Mouse (Mus musculus) ES-Bruce4 (cell line): ENCODE results near the gene Fam114a1. TPM values are rescaled to one million over a fixed set of nuclear protein-coding genes. Genes with fewer than 3 reads are reported as not detected.

ENCODE experiments used
- H3K27ac ChIP-seq: 2 replicates; pipeline ENCODE4 v1.5.1; 2012; ENCODE audit warnings: low read length, inconsistent platforms; ENCODE audit not compliant: insufficient read depth
- H3K27me3 ChIP-seq: 2 replicates; pipeline ENCODE4 v1.6.1; 2012; ENCODE audit warnings: mild to moderate bottlenecking, low read length, inconsistent platforms; ENCODE audit not compliant: control insufficient read depth, poor library complexity, insufficient read depth, severe bottlenecking
- H3K36me3 ChIP-seq: 2 replicates; pipeline ENCODE4 v1.6.1; 2012; ENCODE audit warnings: inconsistent platforms, mild to moderate bottlenecking, low read length, moderate library complexity; ENCODE audit not compliant: control insufficient read depth, poor library complexity, insufficient read depth, severe bottlenecking
- H3K4me1 ChIP-seq: one replicate; pipeline ENCODE4 v1.8.1; 2011; ENCODE audit warnings: low read length; ENCODE audit not compliant: control insufficient read depth, insufficient read depth
- H3K4me3 ChIP-seq: 2 replicates; pipeline ENCODE4 v1.5.1; 2011; ENCODE audit warnings: low read depth, mild to moderate bottlenecking, low read length
- H3K9ac ChIP-seq: 2 replicates; pipeline ENCODE4 v1.6.1; 2012; ENCODE audit warnings: low read depth, mild to moderate bottlenecking, inconsistent platforms; ENCODE audit not compliant: poor library complexity, severe bottlenecking
- H3K9me3 ChIP-seq: replicated peaks from 2 replicates; pipeline ENCODE4 v1.6.1; 2012; ENCODE audit warnings: mild to moderate bottlenecking, low read length, inconsistent platforms; ENCODE audit not compliant: control insufficient read depth, poor library complexity, insufficient read depth, severe bottlenecking
- CTCF ChIP-seq: IDR thresholded peaks from one replicate; pipeline ENCODE4 v1.8.1; 2011; ENCODE audit warnings: low read depth, low read length
- EP300 ChIP-seq: IDR thresholded peaks from 2 replicates; pipeline ENCODE4 v1.6.1; 2011; ENCODE audit warnings: low read depth, low read length; ENCODE audit not compliant: insufficient read depth
- POLR2A ChIP-seq: IDR thresholded peaks from one replicate; pipeline ENCODE4 v1.8.1; 2011; ENCODE audit warnings: low read length; ENCODE audit not compliant: insufficient read depth
- polyA plus RNA-seq: library from polyadenylated mRNA; stranded (reverse); fragments of >200 nt; gene quantifications from 2 replicates; pipeline ENCODE4 v1.2.4, GENCODE M21; 2011; ENCODE audit warnings: low read depth; ENCODE audit not compliant: missing spikeins, insufficient read depth, insufficient read length

The Fam114a1 gene
- 16.5 and 19.8 TPM in 2 replicates for polyA plus RNA-seq

DNA sequence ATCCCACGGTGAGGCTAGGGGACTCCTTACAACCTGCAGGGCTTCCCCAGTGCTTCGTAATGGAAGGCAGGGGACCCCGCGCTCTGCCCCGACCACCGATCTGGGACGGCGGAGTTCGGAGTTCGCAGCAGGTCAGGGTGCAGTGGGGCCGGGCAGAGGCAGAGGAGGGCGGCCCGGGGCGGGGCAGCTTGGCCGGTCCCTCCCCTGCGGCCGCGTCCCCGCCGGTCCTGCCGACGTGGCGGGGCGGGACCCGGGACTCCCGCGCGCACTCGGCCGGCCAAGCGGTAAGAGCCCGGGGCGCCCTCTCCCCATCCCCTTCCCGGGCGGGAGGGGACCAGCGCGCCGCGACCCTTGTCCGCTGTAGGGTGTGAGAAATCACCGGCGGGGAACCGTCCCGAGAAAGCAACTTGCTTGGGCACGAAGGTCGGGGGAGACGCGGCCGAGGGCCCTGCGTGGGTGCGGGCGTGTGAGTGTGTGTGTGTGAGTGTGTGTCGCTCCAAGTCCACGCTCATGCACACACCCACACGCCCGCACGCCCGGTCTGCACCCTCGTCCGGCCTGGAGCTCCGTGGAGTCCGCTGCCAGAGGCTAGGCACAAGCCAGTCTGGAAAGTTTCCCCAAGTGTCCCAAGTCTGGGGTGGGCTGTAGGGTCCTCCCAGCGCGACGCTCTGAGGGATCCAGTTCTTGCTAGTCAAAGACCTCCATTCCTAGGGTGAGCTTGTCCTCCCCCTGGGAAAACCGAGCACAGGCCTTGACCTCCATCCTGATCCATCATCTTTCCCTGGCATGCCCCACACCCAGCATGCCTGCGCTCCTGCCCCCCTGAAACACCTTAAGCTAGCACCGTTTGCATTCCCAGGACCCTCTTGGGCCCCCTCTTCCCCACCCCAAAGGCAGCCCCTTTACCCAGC, at the start of gene Fam114a1:
Gene Fam114a1, plus strand, starts transcription at position 211 of the 911 bp plus-strand sequence.
- Histone ChIP-seq H3K27ac (no peak within 1 kb of the TSS), H3K27me3 (0 out of 2 replicates have a peak, but pooled peaks cover 2% of the 10 kb centered on the region)
- TF ChIP-seq CTCF, result no peak
- TF ChIP-seq EP300, result no peak
- TF ChIP-seq POLR2A, result no peak

DNA sequence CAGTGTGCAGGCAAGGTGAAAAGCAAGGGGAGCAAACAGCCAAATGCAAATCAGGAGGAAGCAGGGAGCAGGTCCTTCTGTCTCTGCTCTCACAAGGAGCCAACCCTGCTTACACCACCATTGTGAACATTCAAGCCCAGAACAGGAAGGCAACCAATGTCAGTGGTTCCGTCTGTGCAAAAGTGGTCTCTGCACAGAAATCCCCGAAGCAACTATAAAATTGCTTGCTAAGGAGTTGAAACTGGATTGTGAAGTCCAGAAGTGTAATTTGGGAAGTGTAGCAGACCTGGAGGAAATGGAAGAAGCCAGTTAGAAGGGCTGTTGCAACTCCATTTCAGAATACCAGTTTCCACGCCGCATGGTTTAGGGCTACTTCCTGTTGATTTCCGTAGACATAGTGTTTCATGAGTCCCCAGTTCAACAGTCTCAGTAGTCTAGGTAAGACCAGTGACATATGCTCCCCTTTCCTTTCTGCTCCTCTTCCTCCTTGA, 46.9 kb upstream of the Fam114a1 start:
- no peak overlapping the region for H3K9ac ChIP-seq
- TF ChIP-seq CTCF (no peak), POLR2A (no peak), EP300 (no peak)
- no peaks in the 10 kb centered on the region for H3K27me3 ChIP-seq
- H3K9me3 ChIP-seq, result no peaks in the 10 kb centered on the region
- H3K36me3 ChIP-seq, result no peaks in the 10 kb centered on the region
- H3K27ac ChIP-seq, result no peak overlapping the region
- no peaks in the 10 kb centered on the region for H3K4me1 ChIP-seq
- H3K4me3 ChIP-seq, result no peak overlapping the region

More for the DNA sequence above, at the start of gene Fam114a1:
- peak within 1 kb of the TSS; percentile 87 for H3K4me3 ChIP-seq
- H3K9me3 ChIP-seq, result no peaks in the 10 kb centered on the region
- H3K4me1 ChIP-seq, result no peaks in the 10 kb centered on the region
- H3K36me3 ChIP-seq, result no peaks in the 10 kb centered on the region
- H3K9ac ChIP-seq, result peak within 1 kb of the TSS; percentile 63

DNA sequence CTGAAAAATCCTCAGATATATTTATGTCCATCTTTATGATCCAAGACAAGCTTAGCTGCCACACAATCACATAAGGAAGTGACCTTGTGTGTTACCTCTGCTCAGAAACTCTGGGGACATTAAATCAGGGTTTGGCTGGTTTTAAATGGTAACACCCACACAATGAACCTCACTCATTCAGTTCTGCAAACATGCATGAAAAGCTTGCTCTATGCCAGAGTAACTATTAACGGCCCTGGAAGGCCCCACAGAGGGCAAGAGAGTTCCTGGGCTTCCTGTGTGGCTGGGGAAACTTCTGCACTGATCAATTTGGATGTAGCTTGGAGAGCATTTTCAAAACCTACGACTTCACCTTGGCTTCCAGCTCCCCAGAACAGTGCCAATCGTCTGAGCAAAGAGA, 37.7 kb upstream of the Fam114a1 start:
- TF ChIP-seq CTCF (no peak), EP300 (no peak), POLR2A (no peak)
- Histone ChIP-seq H3K4me3 (no peak overlapping the region), H3K36me3 (no peaks in the 10 kb centered on the region), H3K9me3 (no peaks in the 10 kb centered on the region), H3K9ac (no peak overlapping the region), H3K4me1 (no peaks in the 10 kb centered on the region), H3K27me3 (no peaks in the 10 kb centered on the region), H3K27ac (no peak overlapping the region)

DNA sequence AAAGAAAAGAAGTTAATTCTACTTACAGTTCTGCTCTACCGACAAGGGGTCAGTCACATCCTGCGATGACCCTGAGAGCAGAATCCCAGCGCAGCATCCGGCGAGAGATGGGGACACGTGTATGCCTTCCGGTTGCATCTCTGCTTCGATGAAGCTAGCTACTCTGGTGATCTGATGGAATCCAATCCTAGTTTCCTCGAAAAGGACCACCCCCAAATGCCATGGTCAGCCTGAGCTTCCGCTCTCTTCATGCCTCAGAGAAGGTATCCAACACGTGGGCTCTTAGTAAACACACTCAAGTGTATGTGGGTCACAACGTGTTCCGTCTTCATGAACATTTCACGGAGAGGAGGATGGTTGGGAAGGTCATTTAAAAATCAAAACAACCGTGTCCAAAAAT, 37.1 kb upstream of the Fam114a1 start:
- no peaks in the 10 kb centered on the region for H3K27me3 ChIP-seq
- no peaks in the 10 kb centered on the region for H3K36me3 ChIP-seq
- H3K9ac ChIP-seq, result no peak overlapping the region
- H3K4me3 ChIP-seq, result no peak overlapping the region
- TF ChIP-seq EP300 (no peak), POLR2A (no peak), CTCF (no peak)
- H3K9me3 ChIP-seq, result no peaks in the 10 kb centered on the region
- H3K4me1 ChIP-seq, result no peaks in the 10 kb centered on the region
- no peak overlapping the region for H3K27ac ChIP-seq

DNA sequence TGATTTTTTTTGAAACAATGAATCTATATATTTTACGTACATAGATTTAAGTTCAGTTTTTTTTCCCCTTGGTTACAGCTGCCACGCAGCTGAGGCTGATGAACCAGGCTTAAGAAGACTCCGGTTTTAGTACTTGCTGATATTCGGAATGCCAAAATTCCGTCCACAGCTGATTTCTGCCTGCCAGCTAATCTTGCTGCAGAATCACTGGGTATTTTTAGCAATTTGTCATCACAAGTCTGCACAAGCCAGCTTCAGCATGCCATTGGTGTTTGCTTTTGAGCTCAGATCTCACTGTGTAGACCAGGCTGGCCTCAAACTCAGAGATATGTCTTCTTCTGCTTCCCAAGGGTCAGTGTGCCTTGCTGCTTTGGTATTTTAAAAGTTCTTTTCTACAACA, 18.4 kb upstream of the Fam114a1 start:
- no peaks in the 10 kb centered on the region; the same call in 1 of the 2 replicates for H3K27me3 ChIP-seq
- no peak overlapping the region for H3K27ac ChIP-seq
- no peaks in the 10 kb centered on the region for H3K4me1 ChIP-seq
- 0 out of 2 replicates have a peak, but pooled peaks cover 5% of the 10 kb centered on the region for H3K9me3 ChIP-seq
- no peak overlapping the region for H3K9ac ChIP-seq
- no peak overlapping the region for H3K4me3 ChIP-seq
- TF ChIP-seq EP300 (no peak), CTCF (no peak), POLR2A (no peak)
- H3K36me3 ChIP-seq, result no peaks in the 10 kb centered on the region

DNA sequence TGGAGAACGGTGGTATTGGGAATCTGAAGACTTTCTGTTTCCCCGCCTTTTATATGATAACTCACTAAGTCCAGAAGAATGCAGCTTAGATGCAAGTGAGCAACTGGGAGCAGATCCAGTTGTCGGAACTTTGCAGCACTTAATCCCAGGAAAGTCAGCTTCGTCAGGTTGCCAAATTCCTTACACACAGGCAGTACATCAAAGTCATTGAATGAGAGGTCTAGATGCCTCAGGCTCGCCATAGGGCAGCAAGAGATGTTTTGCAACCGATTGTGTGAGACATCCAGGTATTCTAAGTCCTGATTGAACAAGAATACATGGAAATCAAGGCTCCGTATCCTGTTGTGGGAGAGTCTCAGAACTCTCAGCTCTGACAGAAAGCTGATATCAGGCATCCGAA, 14.9 kb upstream of the Fam114a1 start:
- Histone ChIP-seq H3K36me3 (no peaks in the 10 kb centered on the region), H3K27ac (no peak overlapping the region)

More for the DNA sequence above, 14.9 kb upstream of the Fam114a1 start:
- Histone ChIP-seq H3K27me3 (no peaks in the 10 kb centered on the region; the same call in 1 of the 2 replicates), H3K4me1 (no peaks in the 10 kb centered on the region), H3K9me3 (no peaks in the 10 kb centered on the region), H3K9ac (no peak overlapping the region), H3K4me3 (no peak overlapping the region)
- TF ChIP-seq EP300, result no peak
- TF ChIP-seq CTCF, result no peak
- no peak for TF ChIP-seq POLR2A
